Mouse (Mus musculus) heart, embryonic 11.5 days (tissue): ENCODE measurements around the gene Hoxc5. TPM values are rescaled to one million over a fixed set of nuclear protein-coding genes. Genes with fewer than 3 reads are reported as not detected.

Source experiments
- ATAC-seq: fragments of 200-750 bp; cut with Nextera tagmentation; replicated peaks from 2 replicates; pipeline ENCODE4 v1.8.0; 2017; ENCODE audit warnings: moderate library complexity; ENCODE audit not compliant: insufficient number of reproducible peaks, low FRiP score, low TSS enrichment
- H3K27ac ChIP-seq: fragments of 300-500 bp; sonication (generic); 2 replicates; pipeline ENCODE4 v1.5.1; 2014; ENCODE audit warnings: mild to moderate bottlenecking, low read depth, low read length
- H3K27me3 ChIP-seq: fragments of 300-500 bp; sonication (generic); 2 replicates; pipeline ENCODE4 v1.6.1; 2014; ENCODE audit warnings: mild to moderate bottlenecking, low read length, mixed read lengths; ENCODE audit not compliant: control insufficient read depth, insufficient read depth
- H3K36me3 ChIP-seq: fragments of 300-500 bp; sonication (generic); 2 replicates; pipeline ENCODE4 v1.6.1; 2014; ENCODE audit warnings: mild to moderate bottlenecking, low read length, moderate library complexity, mixed read lengths; ENCODE audit not compliant: control insufficient read depth, insufficient read depth
- H3K4me1 ChIP-seq: fragments of 300-500 bp; sonication (generic); 2 replicates; pipeline ENCODE4 v1.6.1; 2014; ENCODE audit warnings: low read length; ENCODE audit not compliant: control insufficient read depth, insufficient read depth
- H3K4me2 ChIP-seq: fragments of 300-500 bp; sonication (generic); 2 replicates; pipeline ENCODE4 v1.6.1; 2014; ENCODE audit warnings: mild to moderate bottlenecking, moderate library complexity
- H3K4me3 ChIP-seq: fragments of 300-500 bp; sonication (generic); 2 replicates; pipeline ENCODE4 v1.5.1; 2014; ENCODE audit warnings: low read depth, low read length
- H3K9ac ChIP-seq: fragments of 300-500 bp; sonication (generic); 2 replicates; pipeline ENCODE4 v1.6.1; 2014; ENCODE audit warnings: mild to moderate bottlenecking, low read depth, low read length, moderate library complexity
- H3K9me3 ChIP-seq: fragments of 300-500 bp; sonication (generic); replicated peaks from 2 replicates; pipeline ENCODE4 v1.6.1; 2016; ENCODE audit warnings: low read length; ENCODE audit not compliant: control insufficient read depth
- WGBS: fragments of 180-500 bp; shearing (Covaris S2); extraction: QIAGEN DNeasy Blood & Tissue Kit; methylation state at CpG from one replicate; pipeline ENCODE4 v1.1.7; 2014; ENCODE audit not compliant: insufficient replicate concordance; 5-methylcytosine and 5-hydroxymethylcytosine counted together
- polyA plus RNA-seq: library from polyadenylated mRNA; unstranded; fragments of >200 nt; fragmentation: Nextera tagmentation; extraction: Ambion mirVana; gene quantifications from 2 replicates; pipeline ENCODE4 v1.2.1, GENCODE M21; 2014

Gene Hoxc5
- polyA plus RNA-seq, 1 experiment from 2014 or later = 1.7 TPM

GRCm38 (mm10) chr15:102939256-102940155, 27.7 kb upstream of the Hoxc5 start:
- Histone ChIP-seq H3K9ac (no peak overlapping the region), H3K4me3 (no peak overlapping the region)

GRCm38 (mm10) chr15:102942739-102943467, 24.3 kb upstream of the Hoxc5 start:
- Histone ChIP-seq H3K9me3 (no peaks in the 10 kb centered on the region), H3K9ac (no peak overlapping the region), H3K4me2 (peak overlapping the region; percentile 63), H3K27me3 (peaks cover 97% of the 10 kb centered on the region), H3K27ac (no peak overlapping the region), H3K36me3 (no peaks in the 10 kb centered on the region), H3K4me3 (peak overlapping the region; percentile 40), H3K4me1 (no peaks in the 10 kb centered on the region)
- no peak for ATAC-seq
- under 1% methylated on average over 52 of the region's 53 CpGs for WGBS

More at GRCm38 (mm10) chr15:102939256-102940155, 27.7 kb upstream of the Hoxc5 start:
- peak overlapping the region; percentile 6; the same call in 1 of the 2 replicates for H3K4me2 ChIP-seq
- no peaks in the 10 kb centered on the region for H3K36me3 ChIP-seq
- H3K27ac ChIP-seq = no peak overlapping the region
- no peak for ATAC-seq
- H3K27me3 ChIP-seq = peaks cover 99% of the 10 kb centered on the region
- no peaks in the 10 kb centered on the region for H3K9me3 ChIP-seq
- under 1% methylated on average over 34 of the region's 34 CpGs for WGBS
- H3K4me1 ChIP-seq = no peaks in the 10 kb centered on the region

- H3K27me3 ChIP-seq = peaks cover 97% of the 10 kb centered on the region
- H3K9me3 ChIP-seq = no peaks in the 10 kb centered on the region
- H3K4me1 ChIP-seq = no peaks in the 10 kb centered on the region
- no peaks in the 10 kb centered on the region for H3K36me3 ChIP-seq
- H3K27ac ChIP-seq = no peak overlapping the region
- no peak for ATAC-seq
- peak overlapping the region; percentile 63 for H3K4me2 ChIP-seq
- H3K9ac ChIP-seq = no peak overlapping the region
- 4% methylated on average over 5 of the region's 5 CpGs for WGBS
- H3K4me3 ChIP-seq = peak overlapping the region; percentile 40; the same call in 1 of the 2 replicates
Observed at GRCm38 (mm10) chr15:102943468-102943813, 23.8 kb upstream of the Hoxc5 start.

- Histone ChIP-seq H3K4me2 (no peak overlapping the region), H3K4me1 (no peaks in the 10 kb centered on the region), H3K9ac (no peak overlapping the region), H3K9me3 (no peaks in the 10 kb centered on the region), H3K36me3 (no peaks in the 10 kb centered on the region), H3K27ac (no peak overlapping the region), H3K27me3 (peaks cover 96% of the 10 kb centered on the region), H3K4me3 (no peak overlapping the region)
- 12% methylated on average over 22 of the region's 22 CpGs for WGBS
- ATAC-seq = no peak
Observed at GRCm38 (mm10) chr15:102945185-102946077, 21.8 kb upstream of the Hoxc5 start.

- Histone ChIP-seq H3K9ac (no peak overlapping the region), H3K4me2 (no peak overlapping the region), H3K4me3 (no peak overlapping the region), H3K27me3 (peaks cover 95% of the 10 kb centered on the region), H3K9me3 (no peaks in the 10 kb centered on the region), H3K36me3 (no peaks in the 10 kb centered on the region), H3K4me1 (no peaks in the 10 kb centered on the region), H3K27ac (no peak overlapping the region)
- 2% methylated on average over 9 of the region's 9 CpGs for WGBS
- ATAC-seq = no peak
Observed at GRCm38 (mm10) chr15:102947276-102947675, 20.0 kb upstream of the Hoxc5 start.

- Histone ChIP-seq H3K4me1 (no peaks in the 10 kb centered on the region), H3K27me3 (peaks cover 94% of the 10 kb centered on the region), H3K9ac (no peak overlapping the region), H3K9me3 (no peaks in the 10 kb centered on the region), H3K4me3 (no peak overlapping the region), H3K27ac (no peak overlapping the region), H3K36me3 (no peaks in the 10 kb centered on the region), H3K4me2 (no peak overlapping the region)
- no peak for ATAC-seq
- 12% methylated on average over 2 of the region's 2 CpGs for WGBS
Observed at GRCm38 (mm10) chr15:102948842-102949241, 18.4 kb upstream of the Hoxc5 start.

GRCm38 (mm10) chr15:102949696-102950095, 17.5 kb upstream of the Hoxc5 start:
- H3K4me1 ChIP-seq = no peaks in the 10 kb centered on the region
- H3K9ac ChIP-seq = no peak overlapping the region
- peaks cover 95% of the 10 kb centered on the region for H3K27me3 ChIP-seq
- H3K4me3 ChIP-seq = no peak overlapping the region
- WGBS = under 1% methylated on average over 20 of the region's 20 CpGs
- H3K9me3 ChIP-seq = no peaks in the 10 kb centered on the region
- no peak overlapping the region for H3K27ac ChIP-seq
- H3K4me2 ChIP-seq = no peak overlapping the region
- H3K36me3 ChIP-seq = no peaks in the 10 kb centered on the region
- ATAC-seq = no peak

GRCm38 (mm10) chr15:102950877-102951276, 16.4 kb upstream of the Hoxc5 start:
- Histone ChIP-seq H3K4me3 (no peak overlapping the region), H3K4me2 (no peak overlapping the region), H3K9ac (no peak overlapping the region), H3K27ac (no peak overlapping the region), H3K27me3 (peaks cover 95% of the 10 kb centered on the region), H3K9me3 (no peaks in the 10 kb centered on the region), H3K36me3 (no peaks in the 10 kb centered on the region), H3K4me1 (no peaks in the 10 kb centered on the region; the same call in 1 of the 2 replicates)
- no peak for ATAC-seq
- WGBS = 13% methylated on average over 2 of the region's 2 CpGs
